Mouse (Mus musculus): ENCODE data around the gene Clta.

DNA sequence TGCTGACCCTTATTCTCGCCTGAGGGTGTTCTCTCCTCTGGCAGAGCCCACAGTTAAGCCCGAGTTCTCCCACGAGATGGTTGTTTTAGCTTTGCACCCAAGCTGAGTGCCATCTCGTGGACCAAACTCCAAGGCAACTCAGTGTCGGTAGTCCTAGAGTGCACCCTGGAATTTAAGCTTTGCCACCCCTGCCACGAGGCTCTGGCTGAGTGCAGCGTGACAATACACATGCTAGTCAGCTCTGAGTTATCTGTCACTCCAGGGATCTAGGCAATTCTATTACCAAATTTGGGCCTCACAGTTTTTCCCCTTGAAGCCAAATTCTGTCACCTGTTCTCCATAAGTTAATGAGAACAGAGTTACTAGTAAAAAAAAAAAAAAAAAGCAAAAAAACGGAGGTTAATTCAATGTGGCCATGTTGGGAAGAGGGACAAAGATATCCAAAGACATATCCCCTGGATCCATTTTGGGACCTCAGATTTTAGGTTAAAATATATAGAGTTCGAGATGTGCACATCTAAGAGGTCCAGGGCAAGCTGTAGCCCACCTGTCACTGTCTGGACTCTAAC is 68.7 kb downstream of the Clta start:
- TF ChIP-seq GATA1 (IDR thresholded peaks at IDR 0.05; ENCODE audit: borderline replicate concordance, low read length) (no peak), GATA2 (IDR thresholded peaks at IDR 0.05; ENCODE audit: borderline replicate concordance, low read depth, low read length) (no peak), CTCF (IDR thresholded peaks at IDR 0.05; ENCODE audit: low read depth, low read length) (no peak)

Measured in G1E (cell line).